Mouse (Mus musculus) adrenal gland, adult 18-20 months (tissue): ENCODE data around the gene Adgrd1. TPM values are rescaled to one million over a fixed set of nuclear protein-coding genes. Genes with fewer than 3 reads are reported as not detected.
A peak's percentile ranks its signal among the peaks of the same experiment; 100 is the strongest.

ENCODE experiments used
- DNase-seq, 2 experiments: peaks; one replicate each; pipeline ENCODE4 v3.0.0; 2021 to 2022; ENCODE audit warnings: low spot score in 2 of 2
- total RNA-seq, 2 experiments: library from RNA; stranded (reverse); gene quantifications; 1 replicate in 1 of 2; 2 replicates in 1 of 2; pipeline ENCODE4 v1.2.3; 2021

Adgrd1 gene
- total RNA-seq, 2 experiments from 2014 or later, result 3.2 to 7.8 TPM

DNA sequence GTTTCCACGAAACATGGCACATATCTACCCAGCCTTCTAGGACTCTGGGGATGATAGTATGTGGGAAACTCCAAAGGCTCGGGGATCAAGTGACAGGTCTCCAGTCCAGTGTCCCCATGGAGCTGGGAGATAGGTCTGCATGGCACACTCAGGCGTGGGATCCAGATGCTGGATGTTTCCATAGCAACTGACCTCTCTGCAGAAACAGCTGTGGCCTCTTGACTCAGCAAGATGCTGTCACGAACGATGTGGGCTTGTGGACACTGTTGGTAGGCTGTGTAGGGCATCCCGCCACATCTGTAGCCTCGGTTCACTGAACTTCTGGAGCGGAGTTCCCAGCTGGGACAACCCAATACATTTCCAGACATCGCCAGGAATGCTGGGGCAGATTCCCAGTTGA, 51.9 kb downstream of the Adgrd1 start:
- DNase-seq, result no peak

DNA sequence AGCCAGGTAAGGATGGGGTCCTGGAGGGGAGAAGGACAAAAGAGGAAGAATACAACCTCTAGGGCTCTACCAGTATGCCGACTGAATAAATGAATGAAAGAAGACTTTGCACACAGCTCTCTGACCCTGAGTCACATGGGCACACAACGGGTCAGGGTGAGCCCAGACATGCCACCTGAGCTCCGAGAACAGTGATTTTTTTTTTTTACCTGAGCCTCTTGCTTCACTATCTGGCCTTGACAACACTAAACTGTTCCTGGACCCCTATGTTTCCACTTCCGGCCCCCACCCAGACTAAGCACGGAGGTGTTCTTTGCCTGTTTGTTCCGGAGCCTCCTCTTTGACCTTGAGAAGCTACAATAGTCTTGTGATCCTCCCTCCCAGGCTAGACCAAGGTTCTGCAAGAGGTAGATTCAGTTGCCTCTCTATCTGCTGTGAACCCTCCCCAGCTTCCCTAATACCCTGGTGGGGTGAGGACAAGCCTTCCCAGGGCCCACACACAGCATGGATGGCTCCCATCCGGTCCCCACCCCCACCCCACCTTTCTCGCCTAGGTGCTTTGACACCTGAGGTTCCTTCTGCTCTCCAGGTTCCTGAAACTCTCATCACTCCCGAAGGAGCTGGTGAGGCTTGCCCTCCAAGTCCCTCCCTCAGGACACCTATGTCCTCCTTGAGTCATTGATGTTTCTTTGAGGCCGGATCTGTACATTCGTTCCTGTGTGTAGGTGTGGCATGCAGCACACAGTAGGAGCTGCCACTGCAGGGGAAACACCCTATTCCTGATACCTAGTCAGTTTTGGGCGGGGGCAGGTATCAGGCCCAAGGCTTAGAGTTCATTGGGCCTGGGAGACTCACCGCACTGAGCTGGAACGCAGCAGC, 58.7 kb downstream of the Adgrd1 start:
- DNase-seq, result no peak

GRCm38 (mm10) chr5:129155902-129156311, 59.4 kb downstream of the Adgrd1 start:
- no peak for DNase-seq

- DNase-seq, result no peak
Measured at GRCm38 (mm10) chr5:129161372-129162051, 65.0 kb downstream of the Adgrd1 start.

GRCm38 (mm10) chr5:129163416-129163815, 66.9 kb downstream of the Adgrd1 start:
- DNase-seq, result no peak

- no peak for DNase-seq
Measured at GRCm38 (mm10) chr5:129164091-129164490, 67.5 kb downstream of the Adgrd1 start.

GRCm38 (mm10) chr5:129164911-129165584, 68.5 kb downstream of the Adgrd1 start:
- DNase-seq, result no peak

- no peak for DNase-seq
Measured at GRCm38 (mm10) chr5:129165595-129165994, 69.0 kb downstream of the Adgrd1 start.

DNA sequence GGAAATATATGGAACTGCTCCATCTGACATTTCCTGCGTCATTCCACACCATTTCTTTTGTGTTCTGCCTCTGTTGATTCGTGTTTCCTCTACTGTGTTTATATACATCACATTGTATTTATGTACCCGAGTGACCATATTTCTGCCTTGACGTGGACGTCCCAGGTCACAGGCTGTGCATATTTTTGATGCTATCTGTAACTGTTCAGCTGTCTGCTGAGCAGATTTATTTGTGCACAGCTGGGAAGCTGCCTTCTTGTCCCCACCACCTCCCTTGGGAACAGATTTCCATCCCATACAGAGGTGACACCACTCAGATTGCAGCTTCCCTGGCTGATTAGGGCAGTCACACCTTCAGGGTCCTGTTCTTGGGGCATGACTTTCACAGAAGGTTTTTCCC, 72.5 kb downstream of the Adgrd1 start:
- DNase-seq, result no peak

DNA sequence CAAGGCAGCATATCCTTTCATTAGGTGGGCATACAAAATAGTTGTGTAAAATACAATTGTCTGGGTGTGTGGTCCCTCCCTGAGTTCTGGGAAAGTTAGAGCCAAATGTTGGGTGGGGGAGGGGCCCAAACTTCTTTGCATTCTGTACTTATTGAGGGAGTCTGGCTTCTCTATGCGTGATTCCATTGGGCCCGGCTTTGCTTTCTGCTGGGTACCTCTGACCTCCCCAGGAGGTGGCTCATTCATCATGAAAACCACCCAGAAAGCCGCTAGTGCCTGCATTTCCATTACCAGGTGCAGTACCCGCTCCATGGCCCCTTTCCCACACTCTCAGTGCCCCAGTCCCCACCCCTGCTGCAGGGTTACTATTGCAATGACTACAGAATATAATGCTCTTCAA, 73.0 kb downstream of the Adgrd1 start:
- DNase-seq, result no peak

- no peak for DNase-seq
Measured at GRCm38 (mm10) chr5:129172533-129172932, 76.0 kb downstream of the Adgrd1 start.

DNA sequence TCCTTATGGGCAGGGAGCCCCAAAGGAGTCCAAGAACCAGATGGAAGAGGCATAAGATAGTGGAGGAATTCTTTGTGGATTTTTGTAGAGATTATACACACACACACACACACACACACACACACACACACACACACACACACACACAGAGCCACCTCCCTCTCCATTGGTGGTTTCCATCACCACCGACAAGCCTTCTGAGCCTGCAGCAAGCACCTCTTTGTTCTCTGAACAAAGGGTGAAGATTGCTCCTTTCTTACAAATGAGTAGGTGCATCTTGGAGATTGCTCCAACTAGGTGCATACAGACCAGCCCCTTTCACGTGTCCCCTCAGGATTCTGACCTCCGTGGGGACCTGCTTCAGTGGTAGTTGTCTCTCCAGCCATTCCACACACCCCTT, 79.4 kb downstream of the Adgrd1 start:
- no peak for DNase-seq

DNA sequence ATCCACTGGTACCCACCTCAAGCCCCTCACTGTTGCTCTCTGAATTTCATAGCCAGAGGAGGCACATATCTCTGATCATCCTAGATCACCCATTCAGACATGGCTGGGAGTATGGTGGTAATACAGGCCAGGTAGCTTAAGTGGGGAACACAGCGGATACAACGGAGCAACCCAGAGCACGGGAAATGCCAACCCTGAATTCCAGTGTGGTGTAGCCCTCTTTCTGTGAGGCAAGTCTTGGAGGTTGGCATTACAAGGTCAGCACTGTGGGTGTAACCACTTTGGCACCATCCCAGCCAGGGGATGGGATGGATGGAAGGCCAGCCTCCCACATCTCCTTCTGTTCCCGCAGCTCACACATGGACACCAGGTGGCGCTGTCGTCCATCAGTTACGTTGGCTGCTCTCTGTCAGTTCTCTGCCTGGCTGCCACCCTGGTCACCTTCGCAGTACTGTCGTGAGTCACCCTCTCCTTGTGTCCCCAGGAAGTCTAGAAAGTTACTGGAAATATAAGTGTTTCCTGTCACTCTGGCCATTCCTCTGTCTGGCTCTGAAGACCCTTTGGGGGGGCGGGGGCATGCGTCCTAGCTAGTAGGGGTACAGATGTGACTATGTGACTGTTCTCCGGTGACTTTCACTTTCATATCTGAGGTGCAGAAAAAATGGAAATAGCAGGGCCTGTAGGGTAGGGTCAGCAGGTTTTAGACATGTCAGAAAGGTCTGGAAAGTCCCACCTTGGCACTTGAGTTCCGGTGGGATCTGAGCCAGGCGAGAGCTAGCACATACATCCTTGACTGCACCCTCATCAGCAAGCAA, 81.4 kb downstream of the Adgrd1 start:
- DNase-seq, result peak; percentile 87 to 91

- no peak for DNase-seq
Measured at GRCm38 (mm10) chr5:129179356-129179755, 82.8 kb downstream of the Adgrd1 start.

DNA sequence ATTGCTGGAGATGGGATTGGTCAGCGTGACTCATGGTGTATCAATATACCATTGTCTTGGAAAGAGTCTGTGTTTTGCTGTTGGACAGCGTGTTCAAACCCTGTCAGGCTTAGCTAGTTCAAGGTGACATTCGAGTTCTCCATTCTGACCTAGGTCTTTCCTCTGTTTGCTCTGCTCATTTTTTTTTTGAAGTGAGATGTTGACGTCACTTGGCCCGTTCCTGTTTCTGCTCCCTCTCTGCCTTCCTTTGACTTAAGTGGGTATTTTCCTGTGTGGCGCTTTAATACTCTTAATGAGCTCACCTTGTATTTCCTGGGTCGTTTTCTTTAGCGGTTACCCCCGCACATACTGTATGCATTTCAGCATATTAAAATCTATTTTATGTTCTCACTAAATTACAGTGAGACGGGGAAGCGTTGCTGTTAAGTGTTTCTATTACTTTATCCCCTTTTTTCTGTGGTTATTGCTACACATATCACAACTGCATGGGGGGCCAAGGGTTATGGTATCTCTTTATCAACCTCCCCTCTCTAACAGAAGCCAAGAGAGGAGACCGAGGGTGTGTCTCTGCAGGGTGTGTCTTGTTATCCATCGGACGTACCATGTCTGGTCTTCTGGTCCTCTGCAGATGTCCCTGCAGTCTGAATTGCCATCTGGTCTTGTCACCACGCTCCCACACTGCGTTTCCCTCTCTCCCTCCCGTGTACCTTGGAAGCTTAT, 83.6 kb downstream of the Adgrd1 start:
- DNase-seq, result no peak

DNA sequence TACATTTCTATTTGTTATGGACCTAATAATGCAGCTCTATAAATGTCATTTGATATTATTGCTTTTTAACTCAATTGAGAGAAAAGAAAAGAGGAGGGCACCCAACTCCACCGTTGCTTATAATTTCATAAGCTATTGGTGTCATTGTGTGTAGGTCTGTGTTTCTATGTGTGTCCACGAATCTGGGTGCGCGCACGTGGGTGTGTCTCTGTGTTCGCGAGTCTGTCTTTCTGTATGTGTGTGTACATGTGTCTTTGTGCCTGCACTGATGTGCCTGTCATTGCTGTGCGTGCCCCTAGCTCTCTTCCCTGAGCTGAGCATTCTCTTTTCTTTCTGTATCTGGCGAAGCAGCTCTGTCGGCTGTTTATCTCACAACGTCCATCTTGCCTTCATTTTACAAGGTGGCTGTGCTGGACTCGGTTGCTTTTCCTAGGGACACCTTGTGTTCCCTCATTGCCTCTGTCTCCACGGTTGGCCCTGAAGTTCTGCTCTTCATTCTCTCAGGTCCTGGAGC, 84.2 kb downstream of the Adgrd1 start:
- no peak for DNase-seq

DNA sequence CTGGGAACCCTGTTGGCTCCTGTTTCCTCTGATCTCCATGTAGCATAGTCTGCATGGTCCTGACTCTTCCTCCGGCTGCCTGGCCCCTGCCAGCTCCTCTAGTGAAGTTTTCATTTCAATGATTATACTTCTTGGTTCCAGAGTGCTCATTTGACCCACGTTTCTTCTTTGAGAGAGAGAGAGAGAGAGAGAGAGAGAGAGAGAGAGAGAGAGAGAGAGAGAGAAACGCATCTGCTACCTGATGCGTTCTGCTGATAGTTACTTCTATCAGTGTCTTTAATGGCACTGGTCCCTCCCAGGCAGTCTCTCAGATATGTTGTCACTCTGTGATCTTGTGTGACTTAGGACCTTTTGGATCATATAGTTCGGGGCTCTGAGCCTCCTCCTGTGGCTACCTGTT, 84.9 kb downstream of the Adgrd1 start:
- no peak for DNase-seq

DNA sequence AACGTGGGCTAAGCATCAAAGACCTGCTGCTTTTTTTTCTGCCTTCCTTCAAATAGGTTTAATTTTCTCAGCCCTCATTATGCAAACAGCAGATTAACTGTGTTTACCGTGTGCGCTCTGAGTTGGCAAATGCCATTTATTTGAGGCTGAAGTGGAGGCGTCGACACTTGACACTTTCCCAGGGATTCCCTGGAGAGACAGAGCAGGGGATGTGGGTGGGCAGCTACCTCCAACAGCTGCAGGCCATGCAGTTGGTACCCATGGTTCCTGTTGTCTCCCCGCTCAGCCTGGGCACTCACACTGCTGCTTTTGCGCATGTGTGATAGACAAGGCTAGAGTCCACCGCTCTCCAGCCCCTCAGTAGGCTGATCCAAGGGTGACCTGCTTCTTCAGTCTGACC, 86.0 kb downstream of the Adgrd1 start:
- DNase-seq, result no peak

DNA sequence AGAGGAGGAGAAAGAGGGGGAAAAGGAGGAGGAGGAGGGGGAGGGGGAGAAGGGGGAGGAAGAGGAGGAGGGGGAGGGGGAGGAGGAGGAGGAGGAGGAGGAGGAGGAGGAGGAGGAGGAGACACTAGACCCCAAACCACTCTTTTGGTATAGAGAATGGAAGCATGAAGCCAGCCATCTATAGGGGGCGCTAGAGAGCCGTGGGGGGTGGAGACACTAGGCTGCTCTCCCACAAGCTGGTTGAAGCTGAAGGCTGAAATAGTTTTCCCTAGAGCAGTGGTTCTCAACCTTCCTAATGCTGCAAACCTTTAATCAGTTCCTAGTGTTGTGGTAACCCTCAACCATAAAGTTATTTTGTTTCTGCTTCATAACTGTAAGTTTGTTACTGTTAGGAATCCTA, 89.7 kb downstream of the Adgrd1 start:
- DNase-seq, result peak; percentile 47 to 50

GRCm38 (mm10) chr5:129186926-129187325, 90.4 kb downstream of the Adgrd1 start:
- DNase-seq, result no peak
